Mouse (Mus musculus): Measurements from ENCODE around the gene Trhr2. TPM values are rescaled to one million over a fixed set of nuclear protein-coding genes. Genes with fewer than 3 reads are reported as not detected.

The Trhr2 gene
- total and polyA plus RNA-seq, 2 experiments from 2014 or later, result 0.45 to 3.2 TPM

DNA sequence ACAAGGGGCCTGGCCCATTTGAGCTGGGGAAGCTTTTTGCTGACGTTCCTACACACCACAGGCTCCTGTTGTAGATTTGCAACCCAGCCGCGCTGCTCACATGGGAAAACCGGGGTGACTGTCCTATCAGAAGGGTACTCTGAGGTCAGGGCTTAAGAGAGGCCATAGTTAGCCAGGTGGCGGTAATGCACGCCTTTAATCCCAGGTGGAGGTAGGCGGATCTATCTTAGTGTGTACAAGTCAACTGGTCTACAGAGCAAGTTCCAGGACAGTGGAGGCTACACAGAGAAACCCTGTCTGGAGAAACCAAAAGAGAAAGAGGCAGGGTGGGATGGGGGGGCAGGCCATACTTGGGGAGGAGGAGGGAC, 40.9 kb downstream of the Trhr2 start:
- no peaks in the 10 kb centered on the region for H3K27me3 ChIP-seq (ENCODE audit: insufficient read depth, low read length)
- H3K27ac ChIP-seq, result no peak overlapping the region
- ATAC-seq, result no peak
- no peaks in the 10 kb centered on the region for H3K36me3 ChIP-seq (ENCODE audit: insufficient read depth, low read length)
- 79% methylated on average over 7 of the region's 7 CpGs for WGBS
- no peaks in the 10 kb centered on the region for H3K9me3 ChIP-seq (ENCODE audit: low read length)
- H3K4me1 ChIP-seq (ENCODE audit: insufficient read depth, low read length), result no peaks in the 10 kb centered on the region
- no peak for DNase-seq (ENCODE audit: low spot score)
- H3K9ac ChIP-seq (replicated peaks; ENCODE audit: low read length), result no peak overlapping the region
- TF ChIP-seq CTCF (IDR thresholded peaks at IDR 0.05; ENCODE audit: low read depth), result no peak
- H3K4me2 ChIP-seq (ENCODE audit: low read depth, low read length), result no peak overlapping the region
- no peak overlapping the region for H3K4me3 ChIP-seq (ENCODE audit: low read length)

DNA sequence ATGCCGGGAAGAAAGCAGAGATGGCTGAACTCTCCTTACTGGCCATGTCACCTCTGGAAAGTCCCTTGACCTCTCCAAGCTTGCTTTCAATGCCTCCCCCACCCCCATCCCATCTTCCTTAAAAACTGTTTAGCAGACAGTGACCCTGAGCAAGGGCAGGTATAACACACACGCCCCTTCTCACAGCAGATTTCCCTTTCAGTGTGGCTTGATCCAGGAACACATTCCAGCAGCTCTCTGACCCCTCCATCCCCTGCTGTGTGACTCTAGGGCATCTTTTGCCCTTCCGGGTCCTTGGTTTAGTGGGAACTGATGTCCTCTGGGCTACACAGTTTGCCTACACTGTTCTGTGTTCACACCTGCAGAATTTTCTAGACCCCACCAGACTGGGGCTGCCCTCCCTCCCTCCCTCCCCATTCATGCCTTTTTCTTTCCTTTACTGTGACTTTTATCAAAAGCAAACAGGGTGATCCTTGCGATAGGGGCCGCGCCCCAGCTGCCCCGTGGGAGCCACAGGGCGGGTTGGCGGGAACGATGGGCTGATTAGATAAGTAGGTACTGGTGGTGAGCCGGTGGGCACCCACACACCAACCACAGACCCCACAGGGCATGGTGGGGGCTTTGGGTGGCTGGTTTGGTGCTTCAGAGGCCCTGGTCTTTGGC, 41.4 kb downstream of the Trhr2 start:
- Histone ChIP-seq H3K27ac (no peak overlapping the region), H3K36me3 (ENCODE audit: insufficient read depth, low read length) (no peaks in the 10 kb centered on the region), H3K4me1 (ENCODE audit: insufficient read depth, low read length) (no peaks in the 10 kb centered on the region), H3K27me3 (ENCODE audit: insufficient read depth, low read length) (no peaks in the 10 kb centered on the region), H3K9ac (replicated peaks; ENCODE audit: low read length) (no peak overlapping the region), H3K4me2 (ENCODE audit: low read depth, low read length) (no peak overlapping the region), H3K9me3 (ENCODE audit: low read length) (no peaks in the 10 kb centered on the region), H3K4me3 (ENCODE audit: low read length) (no peak overlapping the region)
- ATAC-seq (no peak), DNase-seq (ENCODE audit: low spot score) (no peak)
- 83% methylated on average over 11 of the region's 11 CpGs for WGBS
- TF ChIP-seq CTCF (IDR thresholded peaks at IDR 0.05; ENCODE audit: low read depth), result no peak

DNA sequence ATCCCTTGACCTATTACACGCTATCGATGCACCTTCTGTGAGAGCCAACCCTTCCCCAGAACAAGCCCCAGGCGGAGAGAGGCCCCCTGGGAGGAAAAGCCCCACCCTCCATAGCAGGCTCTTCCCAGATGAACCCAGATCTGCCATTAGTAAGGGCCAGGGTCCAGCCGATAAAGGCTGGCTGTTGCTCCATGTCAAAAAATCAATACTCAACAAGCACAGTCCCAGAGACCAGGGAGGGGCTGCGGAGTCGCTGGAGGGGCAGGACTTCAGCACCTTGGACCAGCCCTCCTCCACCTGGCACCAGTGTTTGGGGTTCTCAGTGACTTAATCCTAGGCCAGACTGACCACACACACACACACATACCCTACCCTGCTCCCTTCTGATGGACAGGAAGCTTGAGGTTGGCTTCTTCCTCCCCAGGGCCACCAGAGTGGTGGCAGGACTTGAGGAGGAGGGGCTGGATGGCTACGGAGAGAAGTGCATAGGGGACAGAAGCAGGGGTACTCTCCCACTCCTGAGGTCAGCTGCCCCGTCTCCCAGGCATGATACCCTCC, 42.5 kb downstream of the Trhr2 start:
- no peaks in the 10 kb centered on the region for H3K36me3 ChIP-seq (ENCODE audit: insufficient read depth, low read length)
- no peak overlapping the region for H3K9ac ChIP-seq (replicated peaks; ENCODE audit: low read length)
- no peak for DNase-seq (ENCODE audit: low spot score)
- no peaks in the 10 kb centered on the region for H3K27me3 ChIP-seq (ENCODE audit: insufficient read depth, low read length)
- no peaks in the 10 kb centered on the region for H3K4me1 ChIP-seq (ENCODE audit: insufficient read depth, low read length)
- 58% methylated on average over 8 of the region's 8 CpGs for WGBS
- no peak for ATAC-seq
- no peak for TF ChIP-seq CTCF (IDR thresholded peaks at IDR 0.05; ENCODE audit: low read depth)
- H3K9me3 ChIP-seq (ENCODE audit: low read length), result no peaks in the 10 kb centered on the region
- H3K4me2 ChIP-seq (ENCODE audit: low read depth, low read length), result no peak overlapping the region
- H3K4me3 ChIP-seq (ENCODE audit: low read length), result no peak overlapping the region
- no peak overlapping the region for H3K27ac ChIP-seq

DNA sequence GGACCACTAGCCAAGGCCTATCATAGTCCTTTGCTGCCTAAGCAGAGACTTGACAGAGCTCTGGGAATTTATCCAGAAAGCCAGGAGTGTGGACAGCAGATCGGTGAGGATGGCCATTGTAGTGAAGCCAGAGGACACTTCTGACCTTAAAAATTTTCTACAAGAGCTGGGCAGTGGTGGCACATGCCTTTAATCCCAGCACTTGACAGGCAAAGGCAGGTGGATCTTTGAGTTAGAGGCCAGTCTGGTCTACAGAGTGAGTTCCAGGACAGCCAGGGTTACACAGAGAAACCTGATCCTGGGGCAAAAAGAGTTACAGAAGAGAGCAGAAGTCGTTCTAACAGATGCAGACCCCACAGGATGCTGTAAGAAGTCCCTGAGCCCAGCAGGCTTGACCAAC, 44.1 kb downstream of the Trhr2 start:
- Histone ChIP-seq H3K27me3 (ENCODE audit: insufficient read depth, low read length) (no peaks in the 10 kb centered on the region), H3K4me1 (ENCODE audit: insufficient read depth, low read length) (no peaks in the 10 kb centered on the region), H3K4me3 (ENCODE audit: low read length) (no peak overlapping the region), H3K4me2 (ENCODE audit: low read depth, low read length) (no peak overlapping the region), H3K9ac (replicated peaks; ENCODE audit: low read length) (no peak overlapping the region), H3K36me3 (ENCODE audit: insufficient read depth, low read length) (no peaks in the 10 kb centered on the region), H3K9me3 (ENCODE audit: low read length) (no peaks in the 10 kb centered on the region), H3K27ac (no peak overlapping the region)
- no peak for DNase-seq (ENCODE audit: low spot score)
- TF ChIP-seq CTCF (IDR thresholded peaks at IDR 0.05; ENCODE audit: low read depth), result no peak
- no peak for ATAC-seq
- WGBS, result 72% methylated on average over 2 of the region's 2 CpGs

DNA sequence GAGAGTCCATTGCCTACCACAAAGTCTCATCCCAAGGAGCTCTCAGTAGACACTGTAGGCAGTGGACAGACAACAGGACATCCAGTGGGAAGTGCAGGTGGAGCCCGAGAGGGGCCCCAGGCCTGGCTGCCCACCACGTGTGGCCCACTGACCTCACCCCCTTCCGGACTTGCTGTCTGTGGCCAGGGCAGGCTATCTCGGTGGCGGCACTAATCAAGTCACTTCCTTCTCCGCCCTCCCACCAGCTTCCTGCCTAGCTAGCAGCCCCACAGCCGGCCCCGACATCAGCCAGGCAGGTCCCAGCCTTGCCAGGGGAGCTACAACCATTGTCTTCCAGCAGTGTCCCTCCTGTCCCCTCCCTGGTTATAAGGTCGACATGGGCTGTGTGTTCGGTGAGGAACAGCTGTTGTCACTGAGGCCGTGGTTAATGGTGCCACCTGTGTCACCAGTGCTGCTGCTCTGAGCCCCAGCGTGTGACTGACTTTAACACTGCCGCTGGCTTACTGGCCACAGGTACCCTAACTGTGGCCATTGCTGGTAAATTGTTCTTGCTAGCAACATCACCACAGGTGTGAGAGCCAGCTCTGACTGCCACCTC, 45.5 kb downstream of the Trhr2 start:
- Histone ChIP-seq H3K9ac (replicated peaks; ENCODE audit: low read length) (no peak overlapping the region), H3K27ac (no peak overlapping the region), H3K4me1 (ENCODE audit: insufficient read depth, low read length) (no peaks in the 10 kb centered on the region), H3K4me3 (ENCODE audit: low read length) (no peak overlapping the region), H3K36me3 (ENCODE audit: insufficient read depth, low read length) (no peaks in the 10 kb centered on the region), H3K4me2 (ENCODE audit: low read depth, low read length) (no peak overlapping the region), H3K27me3 (ENCODE audit: insufficient read depth, low read length) (no peaks in the 10 kb centered on the region), H3K9me3 (ENCODE audit: low read length) (no peaks in the 10 kb centered on the region)
- 57% methylated on average over 13 of the region's 13 CpGs for WGBS
- no peak for TF ChIP-seq CTCF (IDR thresholded peaks at IDR 0.05; ENCODE audit: low read depth)
- DNase-seq (ENCODE audit: low spot score), result no peak
- ATAC-seq, result no peak

DNA sequence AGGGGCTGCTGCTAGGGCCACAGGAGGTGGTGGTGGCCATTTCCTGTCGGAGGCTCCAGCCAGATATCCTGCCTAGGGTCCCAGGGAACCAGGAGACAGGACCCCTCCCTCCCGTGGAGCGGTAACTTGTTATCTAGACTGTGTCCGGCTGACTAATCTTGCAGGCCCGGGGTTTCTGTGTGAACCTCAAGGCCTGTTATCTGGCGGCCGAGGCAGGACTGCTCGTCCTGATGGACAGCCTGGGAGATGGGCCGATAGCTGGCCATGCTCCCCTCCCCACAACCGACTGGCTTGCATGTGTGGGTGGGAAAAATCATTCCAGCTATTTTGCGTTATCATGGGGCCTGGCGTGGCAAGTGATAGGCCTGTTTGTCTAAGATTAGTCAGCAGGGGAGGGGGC, 47.2 kb downstream of the Trhr2 start:
- ATAC-seq (no peak), DNase-seq (ENCODE audit: low spot score) (no peak)
- H3K4me2 ChIP-seq (ENCODE audit: low read depth, low read length), result no peak overlapping the region
- no peak for TF ChIP-seq CTCF (IDR thresholded peaks at IDR 0.05; ENCODE audit: low read depth)
- H3K9me3 ChIP-seq (ENCODE audit: low read length), result no peaks in the 10 kb centered on the region
- H3K27ac ChIP-seq, result no peak overlapping the region
- H3K4me1 ChIP-seq (ENCODE audit: insufficient read depth, low read length), result 0 out of 2 replicates have a peak, but pooled peaks cover under 1% of the 10 kb centered on the region
- no peaks in the 10 kb centered on the region for H3K36me3 ChIP-seq (ENCODE audit: insufficient read depth, low read length)
- 72% methylated on average over 12 of the region's 12 CpGs for WGBS
- H3K9ac ChIP-seq (replicated peaks; ENCODE audit: low read length), result no peak overlapping the region
- no peak overlapping the region for H3K4me3 ChIP-seq (ENCODE audit: low read length)
- H3K27me3 ChIP-seq (ENCODE audit: insufficient read depth, low read length), result no peaks in the 10 kb centered on the region

DNA sequence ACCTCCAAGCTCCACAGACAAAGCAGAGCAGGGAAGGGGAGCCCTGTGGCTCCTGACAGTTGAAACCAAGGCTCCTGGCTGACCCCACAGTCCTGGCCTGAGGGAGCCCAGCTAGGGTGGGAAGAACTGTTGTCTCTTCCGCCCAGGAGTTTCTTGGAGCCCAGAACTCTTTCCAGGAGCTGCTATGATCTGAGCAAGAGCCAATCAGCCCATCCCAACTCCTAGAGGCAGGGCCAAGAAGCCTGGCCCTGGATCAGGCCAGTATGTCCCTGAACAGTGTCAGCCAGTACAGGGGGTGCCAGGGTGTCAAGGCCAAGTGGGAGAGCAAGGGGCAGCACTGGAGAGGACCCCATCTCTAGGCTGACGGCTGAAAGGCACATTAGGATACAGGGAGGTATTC, 48.0 kb downstream of the Trhr2 start:
- H3K4me3 ChIP-seq (ENCODE audit: low read length), result no peak overlapping the region
- H3K27ac ChIP-seq, result no peak overlapping the region
- H3K27me3 ChIP-seq (ENCODE audit: insufficient read depth, low read length), result no peaks in the 10 kb centered on the region
- H3K4me2 ChIP-seq (ENCODE audit: low read depth, low read length), result no peak overlapping the region
- no peaks in the 10 kb centered on the region for H3K36me3 ChIP-seq (ENCODE audit: insufficient read depth, low read length)
- no peaks in the 10 kb centered on the region for H3K9me3 ChIP-seq (ENCODE audit: low read length)
- WGBS, result 85% methylated on average over 2 of the region's 2 CpGs
- no peak overlapping the region for H3K9ac ChIP-seq (replicated peaks; ENCODE audit: low read length)
- H3K4me1 ChIP-seq (ENCODE audit: insufficient read depth, low read length), result 0 out of 2 replicates have a peak, but pooled peaks cover 5% of the 10 kb centered on the region
- TF ChIP-seq CTCF (IDR thresholded peaks at IDR 0.05; ENCODE audit: low read depth), result no peak
- no peak for DNase-seq (ENCODE audit: low spot score)
- no peak for ATAC-seq
